Mouse (Mus musculus): ENCODE measurements around the gene Pald1.

DNA sequence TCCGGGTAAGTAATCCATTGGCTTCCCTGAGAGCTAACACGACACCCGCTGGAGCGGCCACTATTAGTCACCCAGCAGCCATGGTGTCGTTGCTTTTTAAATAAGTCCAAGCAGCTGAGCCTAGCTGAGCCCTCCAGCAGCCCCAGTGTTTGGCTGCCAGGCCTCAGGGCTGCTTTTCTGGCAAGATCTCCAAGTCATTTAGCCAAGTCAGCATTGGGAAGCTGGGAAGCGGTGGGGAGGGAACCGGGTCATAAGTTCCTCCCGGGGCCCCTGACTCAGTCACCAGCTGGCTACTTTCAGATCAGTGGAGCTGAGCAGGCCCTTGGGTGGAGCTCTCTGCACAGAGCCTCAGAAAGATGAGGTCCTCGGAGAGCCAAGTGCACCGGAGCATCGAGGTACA is 98.1 kb downstream of the Pald1 start:
- TF ChIP-seq CTCF (IDR thresholded peaks at IDR 0.05; ENCODE audit: low read depth) (no peak), EP300 (IDR thresholded peaks at IDR 0.05; ENCODE audit: low read depth) (no peak)
